Mouse (Mus musculus) CD4-positive, CD25-positive, alpha-beta regulatory T cell, adult 2 months (primary cell): ENCODE results near the gene Smyd2.

Source experiments
- DNase-seq: peaks from one replicate; pipeline ENCODE4 v3.0.0-alpha.2; 2012; ENCODE audit warnings: low read depth, low spot score

The Smyd2 gene

GRCm38 (mm10) chr1:189919756-189920155, 2.4 kb downstream of the Smyd2 start:
- DNase-seq: no peak

- DNase-seq: no peak
These were observed 5.0 kb downstream of the Smyd2 start for GRCm38 (mm10) chr1:189917126-189917500.

- no peak for DNase-seq
These were observed 5.6 kb downstream of the Smyd2 start for GRCm38 (mm10) chr1:189916422-189917125.

GRCm38 (mm10) chr1:189913093-189913760, 8.9 kb downstream of the Smyd2 start:
- no peak for DNase-seq

- no peak for DNase-seq
These were observed 11.3 kb downstream of the Smyd2 start for GRCm38 (mm10) chr1:189910685-189911345.

- no peak for DNase-seq
These were observed 19.0 kb downstream of the Smyd2 start for GRCm38 (mm10) chr1:189903169-189903568.

GRCm38 (mm10) chr1:189902413-189902812, 19.8 kb downstream of the Smyd2 start:
- no peak for DNase-seq

GRCm38 (mm10) chr1:189899526-189899925, 22.6 kb downstream of the Smyd2 start:
- DNase-seq: no peak

GRCm38 (mm10) chr1:189898708-189899107, 23.5 kb downstream of the Smyd2 start:
- DNase-seq: no peak

GRCm38 (mm10) chr1:189897861-189898260, 24.3 kb downstream of the Smyd2 start:
- DNase-seq: no peak

GRCm38 (mm10) chr1:189894191-189894590, 28.0 kb downstream of the Smyd2 start:
- DNase-seq: no peak

- DNase-seq: no peak
These were observed 33.4 kb downstream of the Smyd2 start for GRCm38 (mm10) chr1:189888749-189889148.

GRCm38 (mm10) chr1:189887518-189887917, 34.6 kb downstream of the Smyd2 start:
- DNase-seq: peak; percentile 77

GRCm38 (mm10) chr1:189885975-189886374, 36.2 kb downstream of the Smyd2 start:
- DNase-seq: no peak

GRCm38 (mm10) chr1:189884951-189885350, 37.2 kb downstream of the Smyd2 start:
- DNase-seq: no peak

GRCm38 (mm10) chr1:189883531-189884170, 38.5 kb downstream of the Smyd2 start:
- DNase-seq: peak; percentile 45

GRCm38 (mm10) chr1:189882886-189883285, 39.3 kb downstream of the Smyd2 start:
- peak; percentile 71 for DNase-seq

GRCm38 (mm10) chr1:189880745-189881144, 41.4 kb downstream of the Smyd2 start:
- DNase-seq: no peak

- no peak for DNase-seq
These were observed 42.2 kb downstream of the Smyd2 start for GRCm38 (mm10) chr1:189879965-189880364.

GRCm38 (mm10) chr1:189879212-189879611, 43.0 kb downstream of the Smyd2 start:
- no peak for DNase-seq

GRCm38 (mm10) chr1:189876162-189876561, 46.0 kb downstream of the Smyd2 start:
- no peak for DNase-seq

- DNase-seq: no peak
These were observed 46.7 kb downstream of the Smyd2 start for GRCm38 (mm10) chr1:189875439-189875861.
